Mouse (Mus musculus) testis, adult 2 months (tissue): ENCODE measurements around the gene Igf1r.

ENCODE experiments used
- CTCF ChIP-seq: fragments of 200-500 bp; IDR thresholded peaks from 2 replicates; pipeline ENCODE4 v1.5.1; 2012; ENCODE audit warnings: low read depth, mild to moderate bottlenecking, inconsistent platforms, low read length, moderate library complexity; ENCODE audit not compliant: control insufficient read depth, insufficient read depth, insufficient replicate concordance
- POLR2A ChIP-seq: fragments of 200-500 bp; IDR thresholded peaks from 2 replicates; pipeline ENCODE4 v1.6.1; 2012; ENCODE audit warnings: low read depth, mild to moderate bottlenecking, inconsistent platforms, low read length, moderate library complexity; ENCODE audit not compliant: control insufficient read depth

GRCm38 (mm10) chr7:67906358-67906757 lies 46.3 kb upstream of the Igf1r start:
- TF ChIP-seq POLR2A (no peak), CTCF (no peak)
